Mouse (Mus musculus) cerebellum, adult 11-12 months (tissue): ENCODE data around the gene Sgta.
"Not testable (repeated sequence)": the region's sequence is repeated elsewhere in the genome, so short reads cannot be mapped to it uniquely, and the experiment has no call there.

Experiments
- DNase-seq: peaks from one replicate; pipeline ENCODE4 v3.0.0; 2022

Gene Sgta

GRCm38 (mm10) chr10:81059603-81060543, at the start of gene Sgta:
Gene Sgta (minus strand): TSS chr10:81060181.
- peak; percentile 100 for DNase-seq

GRCm38 (mm10) chr10:81106113-81106721, 46.2 kb upstream of the Sgta start:
- peak; percentile 87 for DNase-seq

GRCm38 (mm10) chr10:81105565-81106112, 45.7 kb upstream of the Sgta start, which contains the start of gene Map2k2:
Gene Map2k2 (plus strand): TSS chr10:81105915.
- peak; percentile 96 for DNase-seq

- DNase-seq: no peak
Observed at GRCm38 (mm10) chr10:81094931-81095678, 35.1 kb upstream of the Sgta start.

GRCm38 (mm10) chr10:81092465-81093250, 32.7 kb upstream of the Sgta start:
- DNase-seq: no peak

- DNase-seq: no peak
Observed at GRCm38 (mm10) chr10:81090621-81091020, 30.6 kb upstream of the Sgta start.

- DNase-seq: no peak
Observed at GRCm38 (mm10) chr10:81089216-81089615, 29.2 kb upstream of the Sgta start.

- no peak for DNase-seq
Observed at GRCm38 (mm10) chr10:81087021-81087420, 27.0 kb upstream of the Sgta start.

GRCm38 (mm10) chr10:81082168-81082960, 22.4 kb upstream of the Sgta start:
- DNase-seq: peak; percentile 73

- peak; percentile 63 for DNase-seq
Observed at GRCm38 (mm10) chr10:81080008-81080655, 20.2 kb upstream of the Sgta start.

- DNase-seq: no peak
Observed at GRCm38 (mm10) chr10:81077916-81078315, 17.9 kb upstream of the Sgta start.

GRCm38 (mm10) chr10:81076356-81076755, 16.4 kb upstream of the Sgta start:
- no peak for DNase-seq

GRCm38 (mm10) chr10:81075734-81076133, 15.8 kb upstream of the Sgta start:
- DNase-seq: no peak

GRCm38 (mm10) chr10:81073464-81073863, 13.5 kb upstream of the Sgta start:
- DNase-seq: no peak

- no peak for DNase-seq
Observed at GRCm38 (mm10) chr10:81072290-81072689, 12.3 kb upstream of the Sgta start.

- DNase-seq: peak; percentile 99
Observed at GRCm38 (mm10) chr10:81069836-81070235, 9.9 kb upstream of the Sgta start, which contains the start of gene Thop1. Gene Thop1 (plus strand): TSS chr10:81070035.

- no peak for DNase-seq
Observed at GRCm38 (mm10) chr10:81068706-81069105, 8.7 kb upstream of the Sgta start.

- DNase-seq: not testable (repeated sequence)
Observed at GRCm38 (mm10) chr10:81064519-81064918, 4.5 kb upstream of the Sgta start.

- no peak for DNase-seq
Observed at GRCm38 (mm10) chr10:81062710-81063109, 2.7 kb upstream of the Sgta start.

GRCm38 (mm10) chr10:81058896-81059295, 1.1 kb downstream of the Sgta start:
- no peak for DNase-seq
